Mouse (Mus musculus): ENCODE data around the gene Carmil1. TPM values are rescaled to one million over a fixed set of nuclear protein-coding genes. Genes with fewer than 3 reads are reported as not detected.
"Not testable (repeated sequence)": the region's sequence is repeated elsewhere in the genome, so short reads cannot be mapped to it uniquely, and the experiment has no call there.

The Carmil1 gene
- total RNA-seq, 2 experiments from 2014 or later = 1.5 to 3.6 TPM

- no peak for ATAC-seq (replicated peaks; ENCODE audit: poor library complexity, severe bottlenecking)
Measured at GRCm38 (mm10) chr13:24110329-24110728, 170.3 kb downstream of the Carmil1 start.

- ATAC-seq (replicated peaks; ENCODE audit: poor library complexity, severe bottlenecking) = no peak
Measured at GRCm38 (mm10) chr13:24108282-24108681, 172.3 kb downstream of the Carmil1 start.

GRCm38 (mm10) chr13:24107058-24107457 lies 173.5 kb downstream of the Carmil1 start:
- ATAC-seq (replicated peaks; ENCODE audit: poor library complexity, severe bottlenecking) = no peak

GRCm38 (mm10) chr13:24105838-24106237 lies 174.8 kb downstream of the Carmil1 start:
- ATAC-seq (replicated peaks; ENCODE audit: poor library complexity, severe bottlenecking) = no peak

GRCm38 (mm10) chr13:24105340-24105669 lies 175.3 kb downstream of the Carmil1 start:
- peak; percentile 82 for ATAC-seq (replicated peaks; ENCODE audit: poor library complexity, severe bottlenecking)

GRCm38 (mm10) chr13:24104611-24105339 lies 175.8 kb downstream of the Carmil1 start:
- ATAC-seq (replicated peaks; ENCODE audit: poor library complexity, severe bottlenecking) = not testable (repeated sequence)

- peak; percentile 56 for ATAC-seq (replicated peaks; ENCODE audit: poor library complexity, severe bottlenecking)
Measured at GRCm38 (mm10) chr13:24104016-24104415, 176.6 kb downstream of the Carmil1 start.

GRCm38 (mm10) chr13:24103152-24103551 lies 177.4 kb downstream of the Carmil1 start:
- peak; percentile 53 for ATAC-seq (replicated peaks; ENCODE audit: poor library complexity, severe bottlenecking)

GRCm38 (mm10) chr13:24102256-24102655 lies 178.3 kb downstream of the Carmil1 start:
- ATAC-seq (replicated peaks; ENCODE audit: poor library complexity, severe bottlenecking) = no peak

GRCm38 (mm10) chr13:24101157-24102130 lies 179.2 kb downstream of the Carmil1 start:
- ATAC-seq (replicated peaks; ENCODE audit: poor library complexity, severe bottlenecking) = no peak

GRCm38 (mm10) chr13:24100516-24101094 lies 180.0 kb downstream of the Carmil1 start:
- no peak for ATAC-seq (replicated peaks; ENCODE audit: poor library complexity, severe bottlenecking)

GRCm38 (mm10) chr13:24096573-24096972 lies 184.0 kb downstream of the Carmil1 start:
- ATAC-seq (replicated peaks; ENCODE audit: poor library complexity, severe bottlenecking) = peak; percentile 47

- ATAC-seq (replicated peaks; ENCODE audit: poor library complexity, severe bottlenecking) = peak; percentile 94
Measured at GRCm38 (mm10) chr13:24094825-24095547, 185.6 kb downstream of the Carmil1 start.

- ATAC-seq (replicated peaks; ENCODE audit: poor library complexity, severe bottlenecking) = no peak
Measured at GRCm38 (mm10) chr13:24093108-24093507, 187.5 kb downstream of the Carmil1 start.

- peak; percentile 55 for ATAC-seq (replicated peaks; ENCODE audit: poor library complexity, severe bottlenecking)
Measured at GRCm38 (mm10) chr13:24092073-24092472, 188.5 kb downstream of the Carmil1 start.

- ATAC-seq (replicated peaks; ENCODE audit: poor library complexity, severe bottlenecking) = no peak
Measured at GRCm38 (mm10) chr13:24082153-24082552, 198.4 kb downstream of the Carmil1 start.

- ATAC-seq (replicated peaks; ENCODE audit: poor library complexity, severe bottlenecking) = no peak
Measured at GRCm38 (mm10) chr13:24081698-24082097, 198.9 kb downstream of the Carmil1 start.

GRCm38 (mm10) chr13:24072588-24072987 lies 208.0 kb downstream of the Carmil1 start:
- no peak for ATAC-seq (replicated peaks; ENCODE audit: poor library complexity, severe bottlenecking)

GRCm38 (mm10) chr13:24067553-24067952 lies 213.0 kb downstream of the Carmil1 start:
- ATAC-seq (replicated peaks; ENCODE audit: poor library complexity, severe bottlenecking) = no peak

GRCm38 (mm10) chr13:24065536-24065935 lies 215.1 kb downstream of the Carmil1 start:
- peak; percentile 52 for ATAC-seq (replicated peaks; ENCODE audit: poor library complexity, severe bottlenecking)
